Mouse (Mus musculus) intestine, embryonic 15.5 days (tissue): ENCODE data around the gene Lrrc36. TPM values are rescaled to one million over a fixed set of nuclear protein-coding genes. Genes with fewer than 3 reads are reported as not detected.

Experiments used
- ATAC-seq: fragments of 200-750 bp; cut with Nextera tagmentation; 2 replicates; pipeline ENCODE4 v1.8.0; 2017; ENCODE audit warnings: moderate TSS enrichment, moderate library complexity
- H3K27ac ChIP-seq: fragments of 300-500 bp; sonication (generic); 2 replicates; pipeline ENCODE4 v1.5.1; 2015; ENCODE audit warnings: mild to moderate bottlenecking, inconsistent platforms
- H3K27me3 ChIP-seq: fragments of 300-500 bp; sonication (generic); replicated peaks from 2 replicates; pipeline ENCODE4 v1.6.1; 2015; ENCODE audit warnings: inconsistent platforms
- H3K36me3 ChIP-seq: fragments of 300-500 bp; sonication (generic); 2 replicates; pipeline ENCODE4 v1.6.1; 2015; ENCODE audit warnings: inconsistent platforms
- H3K4me1 ChIP-seq: fragments of 300-500 bp; sonication (generic); replicated peaks from 2 replicates; pipeline ENCODE4 v1.6.1; 2015; ENCODE audit warnings: inconsistent platforms
- H3K4me2 ChIP-seq: fragments of 300-500 bp; sonication (generic); replicated peaks from 2 replicates; pipeline ENCODE4 v1.6.1; 2015; ENCODE audit warnings: mild to moderate bottlenecking, inconsistent platforms
- H3K4me3 ChIP-seq: fragments of 300-500 bp; sonication (generic); replicated peaks from 2 replicates; pipeline ENCODE4 v1.5.1; 2015; ENCODE audit warnings: inconsistent platforms
- H3K9ac ChIP-seq: fragments of 300-500 bp; sonication (generic); 2 replicates; pipeline ENCODE4 v1.6.1; 2015; ENCODE audit warnings: inconsistent platforms
- H3K9me3 ChIP-seq: fragments of 300-500 bp; sonication (generic); 2 replicates; pipeline ENCODE4 v1.6.1; 2016; ENCODE audit warnings: inconsistent platforms
- whole genome bisulfite sequencing: fragments of 180-500 bp; shearing (Covaris S2); methylation state at CpG from one replicate; pipeline ENCODE4 v1.1.7; 2015; 5-methylcytosine and 5-hydroxymethylcytosine counted together
- polyA plus RNA-seq: library from polyadenylated mRNA; unstranded; fragments of >200 nt; fragmentation: Nextera tagmentation; extraction: Ambion mirVana; gene quantifications from 2 replicates; pipeline ENCODE4 v1.2.1, GENCODE M21; 2015

Lrrc36 gene
- polyA plus RNA-seq, 1 experiment from 2014 or later: 0.26 TPM

DNA sequence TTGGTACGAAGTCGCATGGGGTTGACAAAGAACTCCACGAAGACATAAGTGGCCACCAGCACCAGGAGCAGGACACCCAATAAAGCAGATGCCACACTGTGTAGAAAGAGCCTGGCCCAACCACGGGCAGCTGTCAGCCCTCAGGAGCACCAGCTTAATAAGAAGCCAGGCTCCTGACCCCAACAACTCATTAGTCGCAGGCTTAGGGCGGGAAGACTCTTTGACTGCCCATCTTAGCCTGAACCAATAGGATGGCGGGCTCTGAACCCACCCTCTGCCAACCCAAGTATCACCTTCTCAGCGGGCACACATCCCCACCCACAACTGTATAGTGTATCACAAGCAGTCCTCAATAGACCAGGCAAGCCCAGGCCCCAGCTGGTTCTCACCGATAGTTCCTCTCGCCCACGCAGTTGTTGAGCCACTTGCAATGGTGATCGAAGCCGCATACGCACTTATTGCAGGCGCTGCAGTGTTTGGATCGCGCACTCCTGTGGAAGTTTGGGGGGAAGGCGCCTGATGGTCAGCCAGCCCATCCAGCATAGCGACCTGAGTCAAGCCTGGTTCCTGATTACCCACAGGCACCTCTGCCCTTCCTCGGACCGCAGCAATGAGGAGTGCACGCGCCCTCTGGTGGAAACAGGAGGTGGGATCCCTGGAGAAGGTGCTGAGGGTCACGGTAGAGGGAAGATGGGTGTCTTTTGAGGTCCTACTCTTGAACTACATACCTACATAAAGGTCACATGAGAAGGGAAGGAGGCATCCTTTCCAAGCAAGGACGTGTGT lies 63.5 kb downstream of the Lrrc36 start:
- no peak overlapping the region for H3K9ac ChIP-seq
- H3K4me3 ChIP-seq: no peak overlapping the region
- H3K4me1 ChIP-seq: peaks cover 22% of the 10 kb centered on the region
- H3K27ac ChIP-seq: no peak overlapping the region
- H3K9me3 ChIP-seq: no peaks in the 10 kb centered on the region
- no peaks in the 10 kb centered on the region; the same call in 1 of the 2 replicates for H3K27me3 ChIP-seq
- ATAC-seq: no peak
- WGBS: 44% methylated on average over 25 of the region's 25 CpGs
- no peaks in the 10 kb centered on the region for H3K36me3 ChIP-seq
- no peak overlapping the region for H3K4me2 ChIP-seq

GRCm38 (mm10) chr8:105477792-105478191 lies 64.4 kb downstream of the Lrrc36 start:
- no peak overlapping the region for H3K4me3 ChIP-seq
- no peak for ATAC-seq
- H3K27me3 ChIP-seq: no peaks in the 10 kb centered on the region; the same call in 1 of the 2 replicates
- H3K27ac ChIP-seq: no peak overlapping the region
- peaks cover 17% of the 10 kb centered on the region for H3K4me1 ChIP-seq
- no peak overlapping the region for H3K9ac ChIP-seq
- no peaks in the 10 kb centered on the region for H3K9me3 ChIP-seq
- no peak overlapping the region for H3K4me2 ChIP-seq
- H3K36me3 ChIP-seq: no peaks in the 10 kb centered on the region
- 73% methylated on average over 3 of the region's 3 CpGs for WGBS

GRCm38 (mm10) chr8:105481013-105481412 lies 67.6 kb downstream of the Lrrc36 start:
- WGBS: 49% methylated on average over 2 of the region's 2 CpGs

DNA sequence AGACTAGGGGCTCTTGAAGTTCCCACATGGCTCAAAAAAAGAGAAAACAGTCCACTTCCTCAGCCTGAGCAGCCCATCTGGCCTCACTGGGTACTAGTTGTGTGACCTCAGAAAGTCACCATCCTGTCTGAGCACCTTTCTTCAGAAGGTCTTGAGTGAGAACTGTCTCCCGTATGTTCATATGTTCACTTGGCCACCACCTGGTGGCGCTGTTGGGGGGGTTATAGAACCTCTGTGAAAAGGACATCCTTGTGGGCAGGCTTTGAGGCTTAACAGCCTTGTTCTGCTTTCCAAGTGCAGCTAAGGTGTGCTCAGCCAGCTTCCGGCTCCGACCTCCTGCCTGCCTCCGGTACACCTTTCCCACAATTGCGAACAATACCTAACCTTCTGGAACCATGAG lies 68.1 kb downstream of the Lrrc36 start:
- Histone ChIP-seq H3K4me2 (no peak overlapping the region), H3K27ac (no peak overlapping the region), H3K9me3 (no peaks in the 10 kb centered on the region), H3K27me3 (no peaks in the 10 kb centered on the region), H3K4me1 (peaks cover 4% of the 10 kb centered on the region; the same call in 1 of the 2 replicates), H3K36me3 (no peaks in the 10 kb centered on the region), H3K9ac (no peak overlapping the region), H3K4me3 (no peak overlapping the region)
- no peak for ATAC-seq
- WGBS: 78% methylated on average over 6 of the region's 6 CpGs

More at GRCm38 (mm10) chr8:105481013-105481412, 67.6 kb downstream of the Lrrc36 start:
- H3K27me3 ChIP-seq: no peaks in the 10 kb centered on the region
- H3K4me3 ChIP-seq: no peak overlapping the region
- H3K4me2 ChIP-seq: no peak overlapping the region
- H3K9me3 ChIP-seq: no peaks in the 10 kb centered on the region
- H3K27ac ChIP-seq: no peak overlapping the region
- H3K36me3 ChIP-seq: no peaks in the 10 kb centered on the region
- H3K9ac ChIP-seq: no peak overlapping the region
- peaks cover 4% of the 10 kb centered on the region; the same call in 1 of the 2 replicates for H3K4me1 ChIP-seq
- no peak for ATAC-seq

- Histone ChIP-seq H3K4me3 (no peak overlapping the region), H3K27ac (no peak overlapping the region), H3K4me1 (no peaks in the 10 kb centered on the region), H3K9me3 (no peaks in the 10 kb centered on the region), H3K9ac (no peak overlapping the region), H3K4me2 (no peak overlapping the region), H3K36me3 (no peaks in the 10 kb centered on the region), H3K27me3 (no peaks in the 10 kb centered on the region)
- 84% methylated on average over 8 of the region's 8 CpGs for WGBS
- ATAC-seq: no peak
Measured at GRCm38 (mm10) chr8:105482123-105482522, 68.8 kb downstream of the Lrrc36 start.

DNA sequence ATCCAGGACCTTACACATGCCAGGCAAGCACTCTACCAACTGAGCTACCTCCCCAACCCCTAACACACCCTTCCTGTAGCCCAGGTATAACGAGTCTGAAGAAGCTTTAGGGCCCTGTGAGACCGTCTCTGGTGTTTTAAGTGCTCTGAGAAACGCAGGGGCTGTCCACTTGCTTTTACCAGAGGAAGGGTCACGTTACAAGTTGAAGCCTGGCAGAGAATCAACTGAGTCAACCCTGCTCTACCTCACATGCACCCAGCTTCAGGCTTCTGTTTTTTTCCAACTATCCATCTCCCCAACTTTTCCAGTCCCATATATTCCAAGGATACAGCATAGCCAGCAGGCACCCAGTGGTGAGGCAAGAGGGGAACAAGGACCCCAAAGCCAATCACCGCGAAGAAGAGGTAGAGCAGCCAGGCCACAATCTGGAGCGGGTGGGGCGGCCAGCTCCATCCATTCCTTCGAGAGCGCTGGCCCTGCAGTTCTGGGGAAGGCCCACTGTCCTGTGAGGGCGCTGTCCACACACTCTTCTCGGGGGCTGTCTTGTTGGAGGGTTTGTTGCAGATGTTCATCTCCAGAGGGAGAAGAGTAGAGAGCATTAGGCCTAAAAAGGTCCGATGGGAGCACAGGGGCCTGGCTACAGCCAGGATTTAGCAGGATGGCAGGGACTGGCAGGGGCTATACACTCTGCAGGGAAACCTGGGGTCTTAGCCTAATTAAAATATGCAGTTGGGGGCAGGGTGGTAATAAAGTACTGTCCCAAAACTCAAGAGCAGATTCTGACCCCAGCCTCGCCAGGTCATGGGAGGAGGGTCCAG lies 70.0 kb downstream of the Lrrc36 start:
- Histone ChIP-seq H3K4me2 (no peak overlapping the region), H3K4me3 (no peak overlapping the region), H3K4me1 (no peaks in the 10 kb centered on the region), H3K36me3 (no peaks in the 10 kb centered on the region), H3K9me3 (no peaks in the 10 kb centered on the region), H3K27ac (no peak overlapping the region), H3K9ac (no peak overlapping the region), H3K27me3 (no peaks in the 10 kb centered on the region)
- ATAC-seq: 0 out of 2 replicates have a peak, but pooled peaks have one; percentile 10
- 46% methylated on average over 14 of the region's 14 CpGs for WGBS

- no peak for ATAC-seq
- 60% methylated on average over 3 of the region's 3 CpGs for WGBS
Measured at GRCm38 (mm10) chr8:105484030-105484368, 70.6 kb downstream of the Lrrc36 start.

GRCm38 (mm10) chr8:105484392-105484791 lies 71.0 kb downstream of the Lrrc36 start:
- no peak overlapping the region for H3K27ac ChIP-seq
- WGBS: 46% methylated on average over 2 of the region's 2 CpGs
- H3K9ac ChIP-seq: no peak overlapping the region
- no peak overlapping the region for H3K4me2 ChIP-seq
- ATAC-seq: no peak
- H3K4me1 ChIP-seq: no peaks in the 10 kb centered on the region
- H3K27me3 ChIP-seq: no peaks in the 10 kb centered on the region
- no peaks in the 10 kb centered on the region for H3K9me3 ChIP-seq
- H3K4me3 ChIP-seq: no peak overlapping the region
- H3K36me3 ChIP-seq: no peaks in the 10 kb centered on the region

More at GRCm38 (mm10) chr8:105484030-105484368, 70.6 kb downstream of the Lrrc36 start:
- Histone ChIP-seq H3K4me1 (no peaks in the 10 kb centered on the region), H3K9me3 (no peaks in the 10 kb centered on the region), H3K27ac (no peak overlapping the region), H3K4me2 (no peak overlapping the region), H3K9ac (no peak overlapping the region), H3K27me3 (no peaks in the 10 kb centered on the region), H3K4me3 (no peak overlapping the region), H3K36me3 (no peaks in the 10 kb centered on the region)

- H3K27ac ChIP-seq: no peak overlapping the region
- H3K4me2 ChIP-seq: no peak overlapping the region
- H3K4me1 ChIP-seq: no peaks in the 10 kb centered on the region
- H3K9ac ChIP-seq: no peak overlapping the region
- H3K27me3 ChIP-seq: no peaks in the 10 kb centered on the region
- no peak overlapping the region for H3K4me3 ChIP-seq
- H3K9me3 ChIP-seq: no peaks in the 10 kb centered on the region
- WGBS: 74% methylated on average over 3 of the region's 3 CpGs
- no peaks in the 10 kb centered on the region for H3K36me3 ChIP-seq
- ATAC-seq: no peak
Measured at GRCm38 (mm10) chr8:105488082-105488481, 74.7 kb downstream of the Lrrc36 start.

GRCm38 (mm10) chr8:105489281-105489680 lies 75.9 kb downstream of the Lrrc36 start:
- H3K4me1 ChIP-seq: no peaks in the 10 kb centered on the region
- no peak for ATAC-seq
- no peak overlapping the region for H3K4me3 ChIP-seq
- H3K27ac ChIP-seq: no peak overlapping the region
- no peak overlapping the region for H3K4me2 ChIP-seq
- no peaks in the 10 kb centered on the region for H3K9me3 ChIP-seq
- 39% methylated on average over 1 of the region's 1 CpGs for WGBS
- H3K36me3 ChIP-seq: no peaks in the 10 kb centered on the region
- H3K27me3 ChIP-seq: no peaks in the 10 kb centered on the region
- no peak overlapping the region for H3K9ac ChIP-seq

GRCm38 (mm10) chr8:105493495-105493894 lies 80.1 kb downstream of the Lrrc36 start:
- Histone ChIP-seq H3K9ac (no peak overlapping the region), H3K27me3 (no peaks in the 10 kb centered on the region), H3K36me3 (no peaks in the 10 kb centered on the region), H3K4me1 (0 out of 2 replicates have a peak, but pooled peaks cover 9% of the 10 kb centered on the region), H3K27ac (no peak overlapping the region), H3K4me3 (no peak overlapping the region), H3K9me3 (no peaks in the 10 kb centered on the region), H3K4me2 (no peak overlapping the region)
- WGBS: 29% methylated on average over 3 of the region's 3 CpGs
- no peak for ATAC-seq

DNA sequence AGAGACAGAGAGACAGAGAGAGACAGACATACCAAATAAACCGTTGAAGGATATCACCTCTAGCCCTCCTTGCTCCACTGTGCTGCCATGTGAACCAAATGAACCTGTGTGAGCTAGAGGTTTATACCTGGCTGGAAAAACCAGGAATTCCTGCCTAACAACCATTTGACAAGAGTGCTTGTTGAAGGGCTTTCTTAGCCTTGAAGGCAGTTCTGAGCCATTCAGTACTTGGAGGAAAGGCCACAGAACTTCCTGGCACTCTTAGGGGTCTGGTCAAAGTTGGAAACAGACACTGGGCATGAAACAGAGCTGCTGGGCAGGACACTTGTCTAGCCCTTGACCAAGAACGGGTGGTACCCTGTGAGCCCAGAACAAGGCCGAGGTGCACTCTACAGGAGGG lies 81.2 kb downstream of the Lrrc36 start:
- 75% methylated on average over 3 of the region's 3 CpGs for WGBS
- no peak overlapping the region for H3K9ac ChIP-seq
- H3K4me3 ChIP-seq: no peak overlapping the region
- no peaks in the 10 kb centered on the region for H3K9me3 ChIP-seq
- H3K27me3 ChIP-seq: no peaks in the 10 kb centered on the region
- no peak overlapping the region for H3K4me2 ChIP-seq
- no peak for ATAC-seq
- 0 out of 2 replicates have a peak, but pooled peaks cover 9% of the 10 kb centered on the region for H3K4me1 ChIP-seq
- H3K27ac ChIP-seq: 0 out of 2 replicates have a peak overlapping the region, but pooled peaks have one; percentile 32
- no peaks in the 10 kb centered on the region for H3K36me3 ChIP-seq
